Comparison of ENCODE assay signal across 1 mouse cellular context in the genomic region with DNA sequence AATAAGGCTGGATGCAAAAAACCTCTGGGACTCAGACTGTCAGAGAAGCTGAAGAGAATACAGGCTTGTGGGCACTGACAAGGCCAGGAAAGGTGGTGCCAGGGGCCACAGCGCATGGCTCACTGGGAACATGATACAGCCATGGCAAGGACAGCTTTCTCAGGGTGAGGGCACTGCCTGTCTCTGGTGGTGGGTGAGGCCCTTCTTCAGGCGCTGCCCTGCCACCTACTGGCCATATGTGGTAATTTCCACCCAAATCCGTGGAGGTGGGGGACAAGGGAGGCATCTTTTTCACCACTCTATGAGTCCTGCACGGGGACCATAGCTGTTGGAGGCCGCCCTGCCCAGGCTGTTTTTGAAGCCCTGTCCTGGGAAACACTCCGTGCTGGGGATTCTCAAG.
TF ChIP-seq lines count a peak whose summit lies in the region.

No protein-coding gene starts in this region.

TF ChIP-seq in C2C12, 6 proteins besides CTCF, POLR2A, EP300 and RAD21:
- TF ChIP-seq FOSL1 (IDR thresholded peaks at IDR 0.05; ENCODE audit: insufficient read depth, low read length, poor library complexity, severe bottlenecking) (no peak), USF1 (IDR thresholded peaks at IDR 0.05; ENCODE audit: low read depth) (no peak), CEBPB (IDR thresholded peaks at IDR 0.05; ENCODE audit: low read depth) (no peak), MAX (IDR thresholded peaks at IDR 0.05) (no peak), MYOD1 (IDR thresholded peaks at IDR 0.05; ENCODE audit: control insufficient read depth, insufficient read length, low read depth) (no peak), MYOG (IDR thresholded peaks at IDR 0.05; ENCODE audit: control insufficient read depth, extremely low read depth, insufficient read length) (no peak)
